Mouse (Mus musculus) forebrain, embryonic 14.5 days (tissue): ENCODE measurements at regions not wholly inside any gene's neighbourhood (a gene's known extent, or its start where the extent isn't known, plus 50 kb on each side); places are given as distances from the start of the nearest gene placed in this dataset.

Experiments
- ATAC-seq: fragments of 200-750 bp; cut with Nextera tagmentation; 2 replicates; pipeline ENCODE4 v1.8.0; 2017; ENCODE audit warnings: mild to moderate bottlenecking, moderate library complexity
- DNase-seq: peaks from one replicate; pipeline ENCODE4 v3.0.0-alpha.2; 2015; ENCODE audit warnings: low spot score
- H3K27ac ChIP-seq: fragments of 300-500 bp; sonication (generic); 2 replicates; pipeline ENCODE4 v1.5.1; 2014; ENCODE audit warnings: low read depth, mild to moderate bottlenecking, control low read depth, low read length, moderate library complexity
- H3K27me3 ChIP-seq: fragments of 300-500 bp; sonication (generic); replicated peaks from 2 replicates; pipeline ENCODE4 v1.6.1; 2014; ENCODE audit warnings: low read length, control low read depth, mixed read lengths; ENCODE audit not compliant: control insufficient read depth, insufficient read depth
- H3K36me3 ChIP-seq: fragments of 300-500 bp; sonication (generic); 2 replicates; pipeline ENCODE4 v1.6.1; 2014; ENCODE audit warnings: low read length, control low read depth; ENCODE audit not compliant: control insufficient read depth, insufficient read depth
- H3K4me1 ChIP-seq: fragments of 300-500 bp; sonication (generic); 2 replicates; pipeline ENCODE4 v1.6.1; 2014; ENCODE audit warnings: antibody characterized with exemption, low read length, control low read depth; ENCODE audit not compliant: control insufficient read depth, insufficient read depth
- H3K4me2 ChIP-seq: fragments of 300-500 bp; sonication (generic); 2 replicates; pipeline ENCODE4 v1.6.1; 2014; ENCODE audit warnings: mild to moderate bottlenecking, control low read depth, low read length
- H3K4me3 ChIP-seq: fragments of 300-500 bp; sonication (generic); 2 replicates; pipeline ENCODE4 v1.5.1; 2014; ENCODE audit warnings: low read depth, low read length, control low read depth
- H3K9ac ChIP-seq: fragments of 300-500 bp; sonication (generic); 2 replicates; pipeline ENCODE4 v1.6.1; 2014; ENCODE audit warnings: mild to moderate bottlenecking, low read length, control low read depth, moderate library complexity
- H3K9me3 ChIP-seq: fragments of 300-500 bp; sonication (generic); replicated peaks from 2 replicates; pipeline ENCODE4 v1.6.1; 2016; ENCODE audit warnings: low read length, control low read depth, mixed read lengths; ENCODE audit not compliant: control insufficient read depth
- WGBS: fragments of 180-500 bp; shearing (Covaris S2); extraction: QIAGEN DNeasy Blood & Tissue Kit; methylation state at CpG from one replicate; pipeline ENCODE4 v1.1.7; 2014; 5-methylcytosine and 5-hydroxymethylcytosine counted together

- H3K27me3 ChIP-seq: no peaks in the 10 kb centered on the region
- H3K4me3 ChIP-seq: no peak overlapping the region
- H3K4me2 ChIP-seq: no peak overlapping the region
- H3K36me3 ChIP-seq: no peaks in the 10 kb centered on the region
- 64% methylated on average over 13 of the region's 13 CpGs for WGBS
- no peak overlapping the region for H3K9ac ChIP-seq
- no peaks in the 10 kb centered on the region for H3K9me3 ChIP-seq
- H3K27ac ChIP-seq: no peak overlapping the region
- DNase-seq (peak; percentile 20), ATAC-seq (no peak)
- no peaks in the 10 kb centered on the region for H3K4me1 ChIP-seq
Measured at GRCm38 (mm10) chr13:60364778-60365672, 187.9 kb upstream of the Gas1 start.

GRCm38 (mm10) chr13:60369216-60369615 lies 192.1 kb upstream of the Gas1 start:
- Histone ChIP-seq H3K9me3 (no peaks in the 10 kb centered on the region), H3K27me3 (no peaks in the 10 kb centered on the region), H3K4me1 (no peaks in the 10 kb centered on the region), H3K4me2 (no peak overlapping the region), H3K9ac (no peak overlapping the region), H3K4me3 (no peak overlapping the region), H3K36me3 (no peaks in the 10 kb centered on the region), H3K27ac (no peak overlapping the region)
- ATAC-seq: no peak
- DNase-seq: peak; percentile 28
- 70% methylated on average over 4 of the region's 4 CpGs for WGBS

- Histone ChIP-seq H3K27ac (no peak overlapping the region), H3K36me3 (no peaks in the 10 kb centered on the region), H3K4me3 (no peak overlapping the region), H3K9me3 (no peaks in the 10 kb centered on the region), H3K4me1 (no peaks in the 10 kb centered on the region), H3K9ac (no peak overlapping the region), H3K4me2 (no peak overlapping the region), H3K27me3 (no peaks in the 10 kb centered on the region)
- ATAC-seq: no peak
- WGBS: 84% methylated on average over 2 of the region's 2 CpGs
- no peak for DNase-seq
Measured at GRCm38 (mm10) chr13:60371656-60372055, 194.5 kb upstream of the Gas1 start.

DNA sequence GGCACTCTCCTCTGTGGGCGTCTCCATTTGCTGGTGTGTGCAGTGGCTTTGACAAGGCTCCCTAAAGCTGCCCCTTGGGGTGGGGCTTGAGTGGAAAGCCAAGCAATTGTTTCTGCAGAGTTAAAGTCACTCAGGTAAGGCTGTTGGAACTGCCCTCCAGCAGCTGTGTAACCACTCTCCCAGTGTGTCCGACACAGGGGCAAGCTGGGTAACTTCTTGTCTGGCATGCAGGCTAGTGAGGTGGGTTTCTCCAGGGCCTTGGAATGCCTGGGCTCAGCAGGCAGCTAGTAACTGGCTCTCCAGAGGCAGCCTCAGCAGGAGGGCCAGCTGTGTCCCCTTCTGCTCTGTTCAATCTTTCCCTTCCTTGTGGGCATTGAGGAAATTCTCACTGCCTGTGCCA lies 199.5 kb upstream of the Gas1 start:
- no peak for ATAC-seq
- H3K4me3 ChIP-seq: no peak overlapping the region
- WGBS: 67% methylated on average over 2 of the region's 2 CpGs
- H3K27me3 ChIP-seq: no peaks in the 10 kb centered on the region
- no peaks in the 10 kb centered on the region for H3K4me1 ChIP-seq
- no peak overlapping the region for H3K4me2 ChIP-seq
- H3K36me3 ChIP-seq: no peaks in the 10 kb centered on the region
- DNase-seq: no peak
- H3K27ac ChIP-seq: no peak overlapping the region
- H3K9ac ChIP-seq: no peak overlapping the region
- H3K9me3 ChIP-seq: no peaks in the 10 kb centered on the region

GRCm38 (mm10) chr13:60382855-60383254 lies 205.7 kb upstream of the Gas1 start:
- Histone ChIP-seq H3K9ac (no peak overlapping the region), H3K4me1 (no peaks in the 10 kb centered on the region), H3K9me3 (no peaks in the 10 kb centered on the region), H3K27ac (no peak overlapping the region), H3K27me3 (no peaks in the 10 kb centered on the region), H3K36me3 (no peaks in the 10 kb centered on the region), H3K4me2 (no peak overlapping the region), H3K4me3 (no peak overlapping the region)
- ATAC-seq: no peak
- no peak for DNase-seq
- 99% methylated on average over 2 of the region's 2 CpGs for WGBS

GRCm38 (mm10) chr13:60398836-60399235 lies 202.9 kb upstream of the Dapk1 start:
- H3K27ac ChIP-seq: no peak overlapping the region

DNA sequence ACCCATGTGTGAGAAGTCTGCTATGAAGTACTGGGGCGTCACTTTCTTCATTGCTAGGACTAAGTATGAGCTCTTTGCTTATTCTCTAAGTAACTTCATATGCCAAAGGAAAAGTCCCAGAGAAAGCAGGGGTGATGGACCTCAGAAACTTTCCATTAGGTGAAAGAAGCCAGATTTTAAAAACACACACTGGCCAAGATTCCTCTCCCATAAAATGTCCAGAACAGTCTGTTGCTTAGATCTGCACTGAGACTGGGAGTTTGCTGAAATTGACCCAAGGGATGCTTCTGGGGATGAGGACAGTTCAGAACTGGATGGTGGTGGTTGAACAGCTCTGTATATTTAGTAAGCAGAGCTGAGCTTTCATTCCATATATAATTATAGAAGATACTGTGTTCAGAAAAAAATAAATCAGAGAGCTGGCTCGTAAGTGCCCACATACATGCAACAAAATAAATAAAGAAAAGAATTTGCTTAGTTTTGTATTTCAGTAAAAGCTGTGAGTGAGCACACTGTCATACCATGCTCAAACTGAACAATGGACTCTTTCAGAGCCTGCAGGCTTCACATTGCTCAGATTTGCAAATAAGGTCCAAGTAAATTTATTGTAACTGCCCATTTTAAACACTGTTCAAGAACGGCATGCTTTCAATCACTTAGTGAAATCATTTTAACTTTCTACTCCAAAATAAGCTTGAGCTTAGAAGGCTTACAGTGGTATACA lies 200.8 kb upstream of the Dapk1 start:
- no peak overlapping the region for H3K4me3 ChIP-seq
- WGBS: 75% methylated on average over 3 of the region's 3 CpGs
- H3K36me3 ChIP-seq: no peaks in the 10 kb centered on the region
- DNase-seq: no peak
- no peak overlapping the region for H3K9ac ChIP-seq
- no peak overlapping the region for H3K27ac ChIP-seq
- no peaks in the 10 kb centered on the region for H3K4me1 ChIP-seq
- no peaks in the 10 kb centered on the region for H3K27me3 ChIP-seq
- ATAC-seq: no peak
- H3K4me2 ChIP-seq: no peak overlapping the region
- 0 out of 2 replicates have a peak, but pooled peaks cover 2% of the 10 kb centered on the region for H3K9me3 ChIP-seq

More at GRCm38 (mm10) chr13:60398836-60399235, 202.9 kb upstream of the Dapk1 start:
- DNase-seq (no peak), ATAC-seq (no peak)
- Histone ChIP-seq H3K9me3 (0 out of 2 replicates have a peak, but pooled peaks cover 2% of the 10 kb centered on the region), H3K36me3 (no peaks in the 10 kb centered on the region), H3K4me1 (no peaks in the 10 kb centered on the region), H3K4me3 (no peak overlapping the region), H3K27me3 (no peaks in the 10 kb centered on the region), H3K9ac (no peak overlapping the region), H3K4me2 (no peak overlapping the region)
- 100% methylated on average over 2 of the region's 2 CpGs for WGBS

GRCm38 (mm10) chr13:60403471-60403870 lies 198.3 kb upstream of the Dapk1 start:
- no peaks in the 10 kb centered on the region for H3K4me1 ChIP-seq
- DNase-seq (no peak), ATAC-seq (no peak)
- no peaks in the 10 kb centered on the region for H3K27me3 ChIP-seq
- no peak overlapping the region for H3K9ac ChIP-seq
- H3K27ac ChIP-seq: no peak overlapping the region
- H3K4me2 ChIP-seq: no peak overlapping the region
- H3K9me3 ChIP-seq: 0 out of 2 replicates have a peak, but pooled peaks cover 2% of the 10 kb centered on the region
- no peak overlapping the region for H3K4me3 ChIP-seq
- no peaks in the 10 kb centered on the region for H3K36me3 ChIP-seq
- 97% methylated on average over 3 of the region's 3 CpGs for WGBS

DNA sequence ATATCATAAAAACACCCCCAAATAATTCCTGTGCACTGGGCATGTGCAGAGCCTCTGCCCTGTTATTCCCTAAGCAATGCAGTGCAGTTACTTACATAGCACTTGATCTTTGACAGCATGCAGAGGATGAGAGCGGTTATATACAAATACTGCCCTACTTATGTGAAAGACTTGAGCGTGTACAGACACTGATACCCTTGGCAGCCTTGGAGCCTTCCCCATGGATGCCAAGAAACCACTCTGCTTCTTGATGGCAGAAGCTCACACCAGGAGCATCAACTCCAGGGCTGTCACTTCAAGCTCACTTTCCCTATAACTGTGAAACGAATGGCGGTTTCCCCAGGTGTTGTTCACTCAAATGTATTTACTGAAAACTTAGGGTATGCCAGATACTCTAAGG lies 194.4 kb upstream of the Dapk1 start:
- H3K27me3 ChIP-seq: no peaks in the 10 kb centered on the region
- H3K9me3 ChIP-seq: no peaks in the 10 kb centered on the region
- ATAC-seq (no peak), DNase-seq (no peak)
- no peak overlapping the region for H3K4me2 ChIP-seq
- no peaks in the 10 kb centered on the region for H3K4me1 ChIP-seq
- no peaks in the 10 kb centered on the region for H3K36me3 ChIP-seq
- H3K27ac ChIP-seq: no peak overlapping the region
- WGBS: 90% methylated on average over 4 of the region's 4 CpGs
- no peak overlapping the region for H3K9ac ChIP-seq
- no peak overlapping the region for H3K4me3 ChIP-seq
